Mouse (Mus musculus): ENCODE measurements around the gene Cd244a. TPM values are rescaled to one million over a fixed set of nuclear protein-coding genes. Genes with fewer than 3 reads are reported as not detected.

Gene Cd244a
- 10 to 100 TPM; 13.3 to 15.7 TPM for total RNA-seq (2023)

DNA sequence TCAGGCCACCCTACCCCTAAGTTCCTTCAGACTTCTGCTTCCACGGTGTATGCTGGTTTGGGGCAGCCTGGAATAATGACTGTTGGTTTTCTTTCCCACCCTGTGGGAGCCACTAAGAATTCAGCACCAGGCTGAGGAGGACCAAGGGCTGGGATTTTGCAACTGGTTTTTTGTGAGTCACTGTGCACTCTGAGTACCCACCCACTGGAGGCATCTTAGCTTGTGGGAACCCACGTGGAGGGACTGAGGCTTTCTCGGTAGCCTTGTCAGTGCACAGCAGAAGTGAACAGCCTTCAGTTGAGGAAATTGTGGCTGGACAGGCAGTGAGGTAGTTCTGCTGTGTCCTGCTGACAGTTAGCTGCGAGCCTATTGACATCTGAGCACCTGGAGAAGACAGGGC, at the start of gene Cd244a:
TSS of gene Cd244a (plus strand) at position 296 of the 400 bp plus-strand sequence.

DNA sequence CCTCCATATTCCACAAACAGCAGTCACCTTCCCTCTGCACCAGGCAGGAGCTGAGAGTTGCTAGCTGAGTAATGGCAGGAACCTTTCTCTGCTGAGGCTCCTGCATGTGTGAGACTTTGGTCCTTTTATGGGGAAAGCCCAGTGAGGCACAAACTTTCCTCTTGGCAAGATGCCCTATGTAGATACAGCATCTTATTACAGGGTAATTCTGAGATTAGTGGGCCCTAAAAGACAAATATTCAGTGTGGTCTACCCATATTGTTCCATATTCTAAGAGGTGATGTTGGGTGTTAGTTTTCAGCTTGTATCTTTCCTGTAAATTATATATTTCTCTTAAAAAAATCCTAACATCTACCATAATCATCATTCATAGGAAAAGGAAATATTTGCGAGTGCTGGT, 23.8 kb upstream of the Cd244a start, which contains the start of gene Itln1:
TSS of gene Itln1 (minus strand) at position 101 of the 400 bp plus-strand sequence.

DNA sequence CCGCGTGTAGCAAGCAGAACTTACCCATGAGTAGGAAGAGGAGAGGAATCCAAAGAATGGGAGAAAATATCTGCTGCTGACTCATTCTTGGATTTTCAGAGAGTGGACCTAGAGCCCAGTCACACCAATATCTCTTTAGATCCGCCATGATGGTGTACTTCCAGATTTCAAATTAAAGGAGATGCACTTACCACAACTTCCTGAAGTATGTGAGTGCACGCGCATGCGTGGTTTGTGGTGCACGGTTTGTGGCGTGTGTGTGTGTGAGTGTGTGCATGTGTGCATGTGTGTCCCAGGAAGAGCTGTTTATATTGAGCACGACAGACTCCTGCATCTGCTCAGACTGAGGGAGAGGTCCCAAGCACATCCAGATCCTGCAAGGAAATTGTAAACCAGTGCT, 48.2 kb downstream of the Cd244a start, which contains the start of gene Ly9:
TSS of gene Ly9 (minus strand) at position 235 of the 400 bp plus-strand sequence.

DNA sequence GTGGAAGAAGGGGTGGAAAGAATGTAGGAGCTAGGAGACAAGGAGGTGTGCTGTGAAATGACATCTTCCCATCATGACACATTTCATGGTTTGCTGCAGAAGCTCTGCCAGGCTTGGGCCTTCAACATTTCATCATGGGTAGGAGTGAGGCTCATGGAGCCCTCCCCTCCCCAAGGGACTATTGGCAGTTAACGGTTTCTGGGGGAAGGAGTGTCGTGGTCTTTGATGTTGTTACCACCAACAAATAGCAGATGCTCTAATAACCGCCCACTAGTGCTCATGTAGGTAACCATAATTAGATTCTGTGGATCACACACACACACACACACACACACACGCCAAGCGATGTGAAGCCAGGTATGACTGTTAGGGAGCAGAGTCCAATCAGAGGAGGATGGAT, 93.7 kb downstream of the Cd244a start, which contains the start of gene Slamf7:
TSS of gene Slamf7 (minus strand) at position 302 of the 400 bp plus-strand sequence.

Other genes with a start within 250 kb of the Cd244a start
- gene Dedd, start 230.0 kb upstream of the Cd244a start, total RNA-seq (2023): 10 to 100 TPM; 40.6 to 43.6 TPM
- gene Nit1, start 213.5 kb upstream of the Cd244a start, total RNA-seq (2023): 10 to 100 TPM; 29.2 to 29.4 TPM
- 10 to 100 TPM; 57.3 to 70.0 TPM for gene Pfdn2, start 213.5 kb upstream of the Cd244a start, total RNA-seq (2023)
- gene Klhdc9, start 198.4 kb upstream of the Cd244a start, total RNA-seq (2023): under 1 TPM in 1 of 2 experiments, not detected in 1; 0.70 TPM
- under 1 TPM in 1 of 2 experiments, not detected in 1; 0.32 TPM for gene Nectin4, start 189.1 kb upstream of the Cd244a start, total RNA-seq (2023)
- 100 to 1,000 TPM; 326 to 330 TPM for gene Arhgap30, start 170.2 kb upstream of the Cd244a start, total RNA-seq (2023)
- 100 to 1,000 TPM; 190 to 199 TPM for gene Usf1, start 147.9 kb upstream of the Cd244a start, total RNA-seq (2023)
- 10 to 100 TPM; 13.0 to 13.2 TPM for gene Tstd1, start 140.3 kb upstream of the Cd244a start, total RNA-seq (2023)
- gene F11r, start 121.7 kb upstream of the Cd244a start, total RNA-seq (2023): 1 to 10 TPM in 1 of 2 experiments, under 1 TPM in 1; 0.64 to 1.3 TPM
- gene Alyref2, start 55.7 kb upstream of the Cd244a start, total RNA-seq (2023): 10 to 100 TPM in 1 of 2 experiments, 1 to 10 TPM in 1; 8.3 to 10.2 TPM
- gene Itln1, start 23.9 kb upstream of the Cd244a start, total RNA-seq (2023): not detected
- gene Ly9, start 48.2 kb downstream of the Cd244a start, total RNA-seq (2023): 100 to 1,000 TPM; 131 to 138 TPM
- gene Slamf7, start 93.8 kb downstream of the Cd244a start, total RNA-seq (2023): 10 to 100 TPM; 63.0 to 63.9 TPM
- gene Cd48, start 122.8 kb downstream of the Cd244a start, total RNA-seq (2023): 100 to 1,000 TPM; 113 to 134 TPM
- 10 to 100 TPM; 33.3 to 43.7 TPM for gene Slamf1, start 207.9 kb downstream of the Cd244a start, total RNA-seq (2023)